9 mouse cellular contexts compared by ENCODE assay signal in genomic region chr13:41238805-41239130, GRCm38 (mm10). TPM values are rescaled to one million over a fixed set of nuclear protein-coding genes. Genes with fewer than 3 reads are reported as not detected.
DNase-seq lines count a peak whose midpoint lies in the region; ATAC-seq and TF ChIP-seq lines count a peak whose summit lies in the region.
"Had no signal": no experiment of that assay in that cellular context is flagged by ENCODE, and none has a peak within 500 bp of the region (broad histone marks: within the 10 kb centered on the region; RNA-seq: fewer than 3 reads in every experiment).

No protein-coding gene starts in this region.

- no peaks in the 10 kb centered on the region for H3K4me1 ChIP-seq in hindbrain, embryonic 16.5 days (ENCODE audit: control insufficient read depth, insufficient read depth, low read depth, low read length)

- peak; percentile 91 for TF ChIP-seq CTCF in layer of hippocampus, adult 2 months (conservative IDR thresholded peaks at IDR 0.05)

- ATAC-seq in hindbrain, embryonic 16.5 days: peak; percentile 70; the same call in 1 of the 2 replicates

- WGBS in hindbrain, embryonic 16.5 days: 7% methylated on average over 5 of the region's 5 CpGs

- peak; percentile 14 for DNase-seq in adrenal gland, postnatal 14 days
- DNase-seq in adrenal gland, adult 18-20 months (ENCODE audit: low spot score in 2 of 2): no peak
- DNase-seq in layer of hippocampus, adult 2 months (ENCODE audit: low spot score in 2 of 2): peak; percentile 21 to 37
- no peak for DNase-seq in layer of hippocampus, postnatal 36 days
- DNase-seq in NIH3T3 (ENCODE audit: low read depth): peak; percentile 76
- DNase-seq in right cerebral cortex, adult 2 months (ENCODE audit: low spot score in 2 of 2): no peak
- no peak for DNase-seq in urinary bladder, postnatal 36 days (ENCODE audit: low spot score in 2 of 2)

- H3K9me3 ChIP-seq in hindbrain, embryonic 16.5 days (ENCODE audit: control insufficient read depth, low read length): no peaks in the 10 kb centered on the region

- H3K4me2 ChIP-seq in hindbrain, embryonic 16.5 days (ENCODE audit: low read length): no peak overlapping the region

- no peak overlapping the region for H3K27ac ChIP-seq in layer of hippocampus, adult 2 months
- no peak overlapping the region for H3K27ac ChIP-seq in hindbrain, embryonic 16.5 days (ENCODE audit: low read depth, low read length)

- no peak overlapping the region; the same call in 1 of the 2 replicates for H3K4me3 ChIP-seq in layer of hippocampus, adult 2 months
- H3K4me3 ChIP-seq in hindbrain, embryonic 16.5 days (ENCODE audit: low read length): no peak overlapping the region

- H3K9ac ChIP-seq in hindbrain, embryonic 16.5 days (ENCODE audit: low read depth, low read length): no peak overlapping the region

- H3K36me3 ChIP-seq in hindbrain, embryonic 16.5 days (ENCODE audit: control insufficient read depth, insufficient read depth, low read length): no peaks in the 10 kb centered on the region

- no peaks in the 10 kb centered on the region for H3K27me3 ChIP-seq in hindbrain, embryonic 16.5 days (replicated peaks; ENCODE audit: control insufficient read depth, insufficient read depth, low read length)

RNA-seq across cellular contexts. Expression of gene Smim13, which starts 10.9 kb away (rescaled TPM):
- 14.0 and 15.4 TPM in 2 replicates for total RNA-seq in adrenal gland, postnatal 14 days (2021)
- total RNA-seq in adrenal gland, adult 18-20 months (2021): 1 to 10 TPM; 9.7 to 9.8 TPM
- 100 to 1,000 TPM; 141 to 143 TPM for total RNA-seq in layer of hippocampus, adult 2 months (2021)
- total RNA-seq in layer of hippocampus, postnatal 36 days (2021): 100 to 1,000 TPM; 140 to 159 TPM
- 28.5 and 31.3 TPM in 2 replicates for polyA plus RNA-seq in hindbrain, embryonic 16.5 days (2015; fragmentation: Nextera tagmentation; extraction: Ambion mirVana)

RNA-seq across cellular contexts. Expression of gene Elovl2, which starts 18.6 kb away (rescaled TPM):
- total RNA-seq in adrenal gland, postnatal 14 days (2021): 2.7 and 44.4 TPM in 2 replicates
- total RNA-seq in adrenal gland, adult 18-20 months (2021): under 1 TPM; 0.51 to 0.56 TPM
- total RNA-seq in layer of hippocampus, adult 2 months (2021): 10 to 100 TPM; 16.2 to 16.9 TPM
- 10 to 100 TPM; 17.4 to 18.0 TPM for total RNA-seq in layer of hippocampus, postnatal 36 days (2021)
- polyA plus RNA-seq in hindbrain, embryonic 16.5 days (2015; fragmentation: Nextera tagmentation; extraction: Ambion mirVana): 36.4 and 43.1 TPM in 2 replicates

RNA-seq across cellular contexts. Expression of gene Gm17364, which starts 35.0 kb away (rescaled TPM):
- total RNA-seq in adrenal gland, postnatal 14 days (2021): not detected in 2 replicates
- total RNA-seq in adrenal gland, adult 18-20 months (2021): not detected
- not detected for total RNA-seq in layer of hippocampus, adult 2 months (2021)
- not detected for total RNA-seq in layer of hippocampus, postnatal 36 days (2021)
- not detected in 2 replicates for polyA plus RNA-seq in hindbrain, embryonic 16.5 days (2015; fragmentation: Nextera tagmentation; extraction: Ambion mirVana)
- total RNA-seq: heart, adult 18-20 months had no signal

Comparison
In these comparisons a context has a peak if more than half of its experiments do, and no peak if none do; other contexts are left out.
1. DNase-seq: peak in adrenal gland, postnatal 14 days (single experiment), layer of hippocampus, adult 2 months (2 of 2) and NIH3T3 (single experiment); none in adrenal gland, adult 18-20 months (0 of 2), layer of hippocampus, postnatal 36 days (0 of 2), right cerebral cortex, adult 2 months (0 of 2) and urinary bladder, postnatal 36 days (0 of 2).